Mouse (Mus musculus) erythroblast, embryonic 14.5 days (primary cell): ENCODE results near the gene Elk4.

Experiments
- GATA1 ChIP-seq: IDR thresholded peaks from 2 replicates; pipeline ENCODE4 v1.6.1; 2012; ENCODE audit warnings: low read length, inconsistent platforms, mixed read lengths
- TAL1 ChIP-seq: IDR thresholded peaks from 3 replicates; pipeline ENCODE4 v1.6.1; 2012; ENCODE audit warnings: low read length, inconsistent platforms, mixed read lengths

DNA sequence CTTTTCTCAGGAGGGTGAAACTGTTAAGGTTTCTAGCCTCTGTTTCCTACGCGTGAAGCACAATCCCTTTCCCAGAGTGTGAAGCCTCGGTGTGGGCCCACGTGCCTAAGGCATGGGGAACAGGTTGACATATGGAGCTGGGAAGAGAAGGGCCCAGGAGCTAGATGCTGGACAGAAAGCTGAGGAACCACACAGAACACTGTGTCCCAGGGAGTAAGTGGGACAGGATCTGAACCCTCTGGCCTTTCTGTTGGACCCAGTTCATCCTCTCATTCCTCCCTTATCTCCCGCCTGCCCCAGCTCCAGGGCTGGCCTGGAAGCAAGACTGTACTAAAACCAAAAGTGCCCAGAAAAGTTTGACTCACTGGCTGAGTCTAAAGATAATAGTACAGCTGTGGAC, 43.3 kb upstream of the Elk4 start:
- TF ChIP-seq GATA1 (no peak), TAL1 (no peak)
